Mouse (Mus musculus): ENCODE data around the gene Inca1.

DNA sequence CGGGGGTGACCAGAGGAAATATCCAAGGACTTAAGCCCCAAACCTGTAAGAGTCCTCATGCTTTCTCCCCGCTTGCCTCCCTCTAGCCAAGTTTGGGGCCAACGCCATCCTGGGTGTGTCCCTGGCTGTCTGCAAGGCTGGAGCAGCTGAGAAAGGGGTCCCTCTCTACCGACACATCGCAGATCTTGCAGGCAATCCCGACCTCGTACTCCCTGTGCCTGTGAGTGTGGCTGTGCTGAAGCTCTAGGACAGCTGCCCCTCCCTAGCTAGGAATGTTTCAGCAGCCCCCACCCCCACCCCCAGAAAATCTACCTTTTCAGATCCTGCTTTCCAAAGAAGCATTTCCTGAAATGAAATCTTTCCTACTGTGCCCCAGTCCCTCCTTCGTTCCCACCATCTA is 41.0 kb downstream of the Inca1 start:
- TF ChIP-seq CTCF (IDR thresholded peaks at IDR 0.05; ENCODE audit: control insufficient read depth, insufficient read depth, insufficient read length) = no peak
- TF ChIP-seq USF1 (IDR thresholded peaks at IDR 0.05; ENCODE audit: low read depth) = no peak

Measured in C2C12 (cell line).